Mouse (Mus musculus): ENCODE data around the gene Fgf2.

GRCm38 (mm10) chr3:37331999-37332449, 16.1 kb upstream of the Fgf2 start:
- TF ChIP-seq CTCF (IDR thresholded peaks at IDR 0.05; ENCODE audit: control insufficient read depth, insufficient read depth, insufficient read length) = no peak
- TF ChIP-seq MYOG (IDR thresholded peaks at IDR 0.05; ENCODE audit: control insufficient read depth, extremely low read depth, insufficient read length) = no peak
- no peak for TF ChIP-seq USF1 (IDR thresholded peaks at IDR 0.05; ENCODE audit: low read depth)
- TF ChIP-seq MYOD1 (IDR thresholded peaks at IDR 0.05; ENCODE audit: control insufficient read depth, insufficient read length, low read depth) = no peak
